Mouse (Mus musculus) ES-E14 (cell line): ENCODE results near the gene Tuba1b. TPM values are rescaled to one million over a fixed set of nuclear protein-coding genes. Genes with fewer than 3 reads are reported as not detected.

ENCODE experiments used
- DNase-seq: peaks from one replicate; pipeline ENCODE4 v3.0.0-alpha.2; 2013; ENCODE audit warnings: low read depth, low spot score
- H3K27ac ChIP-seq: 2 replicates; pipeline ENCODE4 v1.5.1; 2012; ENCODE audit warnings: low read depth, mild to moderate bottlenecking, low read length, moderate library complexity, mixed read lengths; ENCODE audit not compliant: poor library complexity, insufficient read depth, severe bottlenecking
- H3K36me3 ChIP-seq: 2 replicates; pipeline ENCODE4 v1.6.1; 2012; ENCODE audit warnings: mild to moderate bottlenecking, low read length, moderate library complexity, mixed read lengths; ENCODE audit not compliant: control insufficient read depth, poor library complexity, insufficient read depth, severe bottlenecking
- H3K4me1 ChIP-seq, 2 experiments: fragments of 150-350 bp in 1 of 2; sonication (generic) in 1 of 2; 2 replicates each; pipeline ENCODE4 v1.6.1; 2012; ENCODE audit warnings: low read length in 2 of 2, mild to moderate bottlenecking in 1 of 2, mixed read lengths in 1 of 2; ENCODE audit not compliant: control insufficient read depth in 2 of 2, insufficient read depth in 2 of 2, poor library complexity in 1 of 2
- H3K4me3 ChIP-seq, 2 experiments: fragments of 150-350 bp in 1 of 2; sonication (generic) in 1 of 2; 2 replicates each; pipeline ENCODE4 v1.5.1; 2012; ENCODE audit warnings: low read length in 2 of 2, low read depth in 1 of 2, mild to moderate bottlenecking in 1 of 2, mixed read lengths in 1 of 2; ENCODE audit not compliant: insufficient read depth in 1 of 2, poor library complexity in 1 of 2, severe bottlenecking in 1 of 2
- H3K9ac ChIP-seq: 2 replicates; pipeline ENCODE4 v1.6.1; 2012; ENCODE audit warnings: low read depth, mild to moderate bottlenecking, low read length, mixed read lengths; ENCODE audit not compliant: poor library complexity, insufficient read depth, severe bottlenecking
- H3K9me3 ChIP-seq: fragments of 150-350 bp; sonication (generic); 2 replicates; pipeline ENCODE4 v1.6.1; 2012; ENCODE audit warnings: low read depth, mild to moderate bottlenecking, low read length; ENCODE audit not compliant: control insufficient read depth, insufficient read depth
- CHD2 ChIP-seq: IDR thresholded peaks from 2 replicates; pipeline ENCODE4 v1.6.1; 2014; ENCODE audit warnings: mild to moderate bottlenecking, low read depth, low read length, inconsistent platforms
- HCFC1 ChIP-seq: IDR thresholded peaks from 2 replicates; pipeline ENCODE4 v1.6.1; 2012; ENCODE audit warnings: low read length, inconsistent platforms, borderline replicate concordance; ENCODE audit not compliant: insufficient read depth
- MAFK ChIP-seq: IDR thresholded peaks from 2 replicates; pipeline ENCODE4 v1.6.1; 2014; ENCODE audit warnings: mild to moderate bottlenecking, low read depth, low read length, inconsistent platforms; ENCODE audit not compliant: insufficient read depth
- ZC3H11A ChIP-seq: IDR thresholded peaks from 2 replicates; pipeline ENCODE4 v1.6.1; 2012; ENCODE audit warnings: low read depth, mild to moderate bottlenecking, inconsistent platforms, low read length, borderline replicate concordance
- ZNF384 ChIP-seq: IDR thresholded peaks from 2 replicates; pipeline ENCODE4 v1.6.1; 2012; ENCODE audit warnings: low read depth, low read length, inconsistent platforms
- in situ Hi-C, 2 experiments: fragments of 600-800 bp; cut with MboI; formaldehyde crosslinking; loops; one replicate each; pipeline ENCODE4 v1.15.1; 2025; ENCODE audit warnings: low sequenced_read_pairs in 2 of 2, inconsistent platforms in 1 of 2; ENCODE audit not compliant: unreplicated experiment in 2 of 2
- total RNA-seq: library from RNA; depleted of rRNA; stranded (reverse); fragments of 300-350 nt; gene quantifications from 2 replicates; pipeline ENCODE4 v1.2.3, GENCODE M21; 2012

Gene Tuba1b
- total RNA-seq, 1 experiment = 1,539 TPM

- TF ChIP-seq CHD2 (no peak), ZC3H11A (no peak), MAFK (no peak), ZNF384 (no peak), HCFC1 (no peak)
- no peak overlapping the region for H3K27ac ChIP-seq
- H3K4me1 ChIP-seq = peaks cover 0 to 3% of the 10 kb centered on the region in 2 experiments; a peak in 1 of 4 replicates
- H3K9ac ChIP-seq = no peak overlapping the region
- in situ Hi-C loops = no loop called here
- no peak for DNase-seq
- H3K4me3 ChIP-seq = no peak overlapping the region
- no peaks in the 10 kb centered on the region for H3K36me3 ChIP-seq
- H3K9me3 ChIP-seq = no peaks in the 10 kb centered on the region
These were observed 24.6 kb upstream of the Tuba1b start for GRCm38 (mm10) chr15:98958901-98959420.

- DNase-seq = no peak
- H3K9me3 ChIP-seq = no peaks in the 10 kb centered on the region
- H3K4me3 ChIP-seq = no peak overlapping the region
- in situ Hi-C loops = no loop called here
- no peaks in the 10 kb centered on the region for H3K36me3 ChIP-seq
- H3K4me1 ChIP-seq = peaks cover 2 to 4% of the 10 kb centered on the region in 2 experiments; a peak in 2 of 4 replicates
- TF ChIP-seq ZNF384 (no peak), ZC3H11A (no peak), HCFC1 (no peak), MAFK (no peak)
- no peak overlapping the region for H3K9ac ChIP-seq
- no peak overlapping the region for H3K27ac ChIP-seq
These were observed 23.1 kb upstream of the Tuba1b start for GRCm38 (mm10) chr15:98957475-98957874.

- Histone ChIP-seq H3K4me1 (peaks cover 7% of the 10 kb centered on the region in 2 experiments; a peak in 3 of 4 replicates), H3K9me3 (no peaks in the 10 kb centered on the region), H3K36me3 (peaks cover 5% of the 10 kb centered on the region), H3K4me3 (no peak overlapping the region), H3K9ac (no peak overlapping the region), H3K27ac (no peak overlapping the region)
- in situ Hi-C loops = no loop called here
- no peak for DNase-seq
- no peak for TF ChIP-seq HCFC1
- TF ChIP-seq MAFK = no peak
- no peak for TF ChIP-seq CHD2
- no peak for TF ChIP-seq ZNF384
- no peak for TF ChIP-seq ZC3H11A
These were observed 21.6 kb upstream of the Tuba1b start for GRCm38 (mm10) chr15:98956000-98956399.

- in situ Hi-C loops = no loop called here
- TF ChIP-seq MAFK (no peak), ZC3H11A (no peak), ZNF384 (no peak), CHD2 (no peak), HCFC1 (no peak)
- Histone ChIP-seq H3K9me3 (no peaks in the 10 kb centered on the region), H3K9ac (no peak overlapping the region), H3K27ac (no peak overlapping the region), H3K4me1 (peaks cover 7% of the 10 kb centered on the region in 2 experiments; a peak in 3 of 4 replicates), H3K4me3 (no peak overlapping the region), H3K36me3 (peaks cover 7% of the 10 kb centered on the region)
- no peak for DNase-seq
These were observed 21.0 kb upstream of the Tuba1b start for GRCm38 (mm10) chr15:98955324-98955723.
